Mouse (Mus musculus) neural tube, embryonic 15.5 days (tissue): ENCODE results near the gene Smim20. TPM values are rescaled to one million over a fixed set of nuclear protein-coding genes. Genes with fewer than 3 reads are reported as not detected.
A peak's percentile ranks its signal among the peaks of the same experiment; 100 is the strongest.

Experiments
- ATAC-seq: fragments of 200-750 bp; cut with Nextera tagmentation; 2 replicates; pipeline ENCODE4 v1.8.0; 2017; ENCODE audit warnings: mild to moderate bottlenecking, moderate TSS enrichment, moderate library complexity; ENCODE audit not compliant: low FRiP score
- H3K27ac ChIP-seq: fragments of 300-500 bp; sonication (generic); replicated peaks from 2 replicates; pipeline ENCODE4 v1.5.1; 2015; ENCODE audit warnings: mild to moderate bottlenecking, inconsistent platforms
- H3K27me3 ChIP-seq: fragments of 300-500 bp; sonication (generic); replicated peaks from 2 replicates; pipeline ENCODE4 v1.6.1; 2015; ENCODE audit warnings: inconsistent platforms
- H3K36me3 ChIP-seq: fragments of 300-500 bp; sonication (generic); 2 replicates; pipeline ENCODE4 v1.6.1; 2015; ENCODE audit warnings: inconsistent platforms
- H3K4me1 ChIP-seq: fragments of 300-500 bp; sonication (generic); 2 replicates; pipeline ENCODE4 v1.6.1; 2015; ENCODE audit warnings: inconsistent platforms
- H3K4me2 ChIP-seq: fragments of 300-500 bp; sonication (generic); 2 replicates; pipeline ENCODE4 v1.6.1; 2015; ENCODE audit warnings: inconsistent platforms, mild to moderate bottlenecking, moderate library complexity
- H3K4me3 ChIP-seq: fragments of 300-500 bp; sonication (generic); replicated peaks from 2 replicates; pipeline ENCODE4 v1.5.1; 2015; ENCODE audit warnings: mild to moderate bottlenecking, inconsistent platforms
- H3K9ac ChIP-seq: fragments of 300-500 bp; sonication (generic); replicated peaks from 2 replicates; pipeline ENCODE4 v1.6.1; 2015; ENCODE audit warnings: mild to moderate bottlenecking, inconsistent platforms
- H3K9me3 ChIP-seq: fragments of 300-500 bp; sonication (generic); replicated peaks from 2 replicates; pipeline ENCODE4 v1.6.1; 2016; ENCODE audit warnings: inconsistent platforms
- WGBS: fragments of 180-500 bp; shearing (Covaris S2); methylation state at CpG from one replicate; pipeline ENCODE4 v1.1.7; 2015; ENCODE audit warnings: mixed read lengths; 5-methylcytosine and 5-hydroxymethylcytosine counted together
- polyA plus RNA-seq: library from polyadenylated mRNA; unstranded; fragments of >200 nt; fragmentation: Nextera tagmentation; extraction: Ambion mirVana; gene quantifications from 2 replicates; pipeline ENCODE4 v1.2.1, GENCODE M21; 2015

The Smim20 gene
- polyA plus RNA-seq = 86.0 and 89.8 TPM in 2 replicates

DNA sequence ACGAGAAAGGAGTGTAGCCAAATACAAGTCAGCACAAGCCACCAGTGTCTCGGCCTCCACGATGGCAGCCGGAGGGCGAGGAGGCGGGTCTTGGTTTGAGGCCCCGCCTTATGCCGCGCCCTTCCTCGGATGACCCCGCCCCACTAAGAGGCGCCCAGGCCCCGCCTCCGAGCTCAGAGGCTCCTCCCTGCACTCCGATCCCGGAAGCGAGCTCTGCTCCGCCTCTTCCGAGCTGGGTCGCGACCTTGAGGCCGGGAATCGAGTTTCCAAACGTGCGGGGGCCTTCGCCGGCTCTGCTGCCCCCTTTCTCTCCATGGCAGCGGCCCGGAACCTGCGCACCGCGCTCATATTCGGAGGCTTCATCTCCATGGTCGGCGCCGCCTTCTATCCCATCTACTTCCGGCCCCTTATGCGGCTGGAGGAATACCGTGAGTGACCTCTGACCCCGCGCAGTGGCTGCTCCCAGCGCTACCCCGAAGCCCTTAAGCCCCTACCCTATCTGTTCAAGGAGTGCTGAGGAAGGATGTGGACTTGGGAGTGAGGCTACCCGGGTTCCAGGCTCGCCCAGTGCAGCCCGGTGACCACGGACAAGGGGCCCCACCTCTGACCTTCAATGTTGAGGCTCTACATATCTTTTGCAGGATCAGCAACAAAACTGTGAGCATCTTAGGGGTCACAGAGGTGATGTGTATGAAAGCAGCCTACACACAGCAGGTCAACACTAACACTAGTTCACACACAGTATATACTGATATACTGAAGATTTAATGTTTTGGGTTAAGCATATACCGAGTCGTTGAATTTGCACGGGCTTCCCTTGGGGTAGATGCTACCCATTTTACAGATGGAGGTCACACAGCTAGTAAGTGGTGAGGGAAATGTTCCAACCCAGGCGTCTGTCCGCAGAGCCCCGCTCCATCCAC lies at the start of gene Smim20:
TSS of gene Smim20 (plus strand) at position 153 of the 923 bp plus-strand sequence.
- Histone ChIP-seq H3K4me3 (peak within 1 kb of the TSS; percentile 55), H3K9me3 (no peaks in the 10 kb centered on the region), H3K4me1 (peaks cover 27% of the 10 kb centered on the region), H3K9ac (peak within 1 kb of the TSS; percentile 56), H3K36me3 (no peaks in the 10 kb centered on the region), H3K27ac (peak within 1 kb of the TSS; percentile 56), H3K27me3 (no peaks in the 10 kb centered on the region), H3K4me2 (peak within 1 kb of the TSS; percentile 81)
- peak; percentile 95 for ATAC-seq
- 11% methylated on average over 53 of the region's 53 CpGs for WGBS

DNA sequence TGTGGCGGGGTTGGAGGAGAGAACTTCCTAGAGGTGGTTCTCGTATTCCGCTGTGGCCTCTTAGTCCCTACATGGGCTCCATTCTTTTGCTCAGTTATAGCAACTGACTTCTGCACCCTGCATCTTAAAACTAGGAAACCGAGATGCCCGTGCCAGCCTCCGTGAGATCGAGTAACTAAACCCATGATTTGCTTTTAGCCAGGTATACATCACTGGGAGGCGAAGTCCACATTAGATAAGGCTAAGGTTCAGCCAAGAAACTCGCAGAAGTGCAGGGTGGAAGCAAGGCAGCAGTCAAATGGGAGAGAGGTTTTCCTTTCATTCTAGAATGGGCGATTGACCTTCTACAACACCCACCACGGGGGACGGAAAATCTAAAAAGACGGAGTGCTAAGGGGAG lies 41.4 kb upstream of the Smim20 start:
- Histone ChIP-seq H3K9me3 (no peaks in the 10 kb centered on the region), H3K27ac (no peak overlapping the region), H3K4me1 (no peaks in the 10 kb centered on the region), H3K4me2 (no peak overlapping the region), H3K27me3 (no peaks in the 10 kb centered on the region), H3K36me3 (no peaks in the 10 kb centered on the region), H3K4me3 (no peak overlapping the region), H3K9ac (no peak overlapping the region)
- ATAC-seq = no peak
- WGBS = 92% methylated on average over 13 of the region's 13 CpGs

DNA sequence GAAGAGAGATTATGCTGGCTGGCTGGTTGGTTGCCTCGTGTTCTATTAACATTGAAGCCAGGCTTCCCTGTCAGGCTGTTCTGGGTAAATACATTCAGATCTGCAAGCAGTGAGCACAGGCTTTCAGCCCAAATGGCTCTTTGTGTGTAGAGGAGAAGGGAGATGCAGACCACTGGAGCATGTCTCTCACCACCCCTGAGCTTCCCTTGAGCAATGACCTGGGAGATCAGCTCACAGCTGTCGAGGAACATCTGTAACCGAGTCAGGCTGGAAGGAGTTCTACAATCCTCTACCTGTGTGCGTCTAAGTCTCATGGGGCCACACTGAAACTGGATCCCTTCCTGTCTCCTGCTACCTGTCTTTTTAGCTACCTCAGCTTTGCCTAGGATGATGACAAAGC lies 36.3 kb upstream of the Smim20 start:
- no peak for ATAC-seq
- Histone ChIP-seq H3K4me1 (no peaks in the 10 kb centered on the region), H3K27me3 (no peaks in the 10 kb centered on the region), H3K36me3 (no peaks in the 10 kb centered on the region), H3K4me2 (no peak overlapping the region), H3K27ac (no peak overlapping the region), H3K4me3 (no peak overlapping the region), H3K9me3 (no peaks in the 10 kb centered on the region), H3K9ac (no peak overlapping the region)
- WGBS = 71% methylated on average over 4 of the region's 4 CpGs

DNA sequence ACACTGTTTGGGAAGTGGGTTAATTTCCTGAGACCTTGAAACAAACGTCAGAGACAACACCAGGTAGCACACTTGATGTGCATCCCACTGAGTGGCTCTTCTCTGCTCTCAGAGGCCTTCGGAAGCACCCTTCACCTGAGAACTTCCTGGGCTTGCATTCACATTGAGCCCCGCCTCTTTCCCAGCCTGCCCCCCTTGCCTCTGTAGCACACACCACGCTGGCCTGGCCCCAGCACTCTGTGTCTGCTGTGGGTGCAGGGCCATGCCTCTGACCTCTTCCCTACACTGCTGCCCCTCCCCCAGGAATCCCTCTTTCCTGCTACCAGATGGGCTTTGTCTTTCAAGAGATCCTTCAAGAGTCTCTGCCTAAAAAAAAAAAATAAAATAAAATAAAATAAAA lies 31.3 kb upstream of the Smim20 start:
- no peak for ATAC-seq
- H3K36me3 ChIP-seq = no peaks in the 10 kb centered on the region
- WGBS = 31% methylated on average over 4 of the region's 4 CpGs
- H3K27ac ChIP-seq = no peak overlapping the region
- no peaks in the 10 kb centered on the region for H3K9me3 ChIP-seq
- H3K9ac ChIP-seq = no peak overlapping the region
- H3K27me3 ChIP-seq = no peaks in the 10 kb centered on the region
- no peak overlapping the region for H3K4me2 ChIP-seq
- no peak overlapping the region for H3K4me3 ChIP-seq
- H3K4me1 ChIP-seq = peaks cover 10% of the 10 kb centered on the region

DNA sequence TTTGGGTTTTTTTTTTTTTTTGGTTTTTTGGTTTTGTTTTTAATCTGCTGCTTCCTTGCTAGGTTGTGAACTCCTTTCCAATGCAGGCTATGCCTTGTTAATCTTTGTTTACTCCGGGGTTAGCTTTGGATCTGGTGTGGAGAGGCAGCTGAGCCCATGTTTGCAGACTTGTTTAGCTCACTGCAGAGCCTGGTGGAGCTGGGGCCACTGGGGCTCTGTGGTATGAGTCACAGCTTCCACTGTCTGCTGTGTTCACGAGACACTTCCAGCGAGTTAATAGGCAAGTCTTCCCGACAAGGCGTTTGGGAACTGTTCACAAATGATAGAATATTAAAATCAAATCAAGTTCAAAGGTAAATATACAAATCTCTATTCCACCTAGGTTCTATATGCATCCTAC lies 30.7 kb upstream of the Smim20 start:
- H3K27ac ChIP-seq = no peak overlapping the region
- no peaks in the 10 kb centered on the region for H3K36me3 ChIP-seq
- H3K4me3 ChIP-seq = no peak overlapping the region
- no peaks in the 10 kb centered on the region for H3K27me3 ChIP-seq
- no peaks in the 10 kb centered on the region for H3K9me3 ChIP-seq
- no peak overlapping the region for H3K4me2 ChIP-seq
- 66% methylated on average over 5 of the region's 5 CpGs for WGBS
- H3K4me1 ChIP-seq = peaks cover 10% of the 10 kb centered on the region
- H3K9ac ChIP-seq = no peak overlapping the region
- ATAC-seq = no peak

DNA sequence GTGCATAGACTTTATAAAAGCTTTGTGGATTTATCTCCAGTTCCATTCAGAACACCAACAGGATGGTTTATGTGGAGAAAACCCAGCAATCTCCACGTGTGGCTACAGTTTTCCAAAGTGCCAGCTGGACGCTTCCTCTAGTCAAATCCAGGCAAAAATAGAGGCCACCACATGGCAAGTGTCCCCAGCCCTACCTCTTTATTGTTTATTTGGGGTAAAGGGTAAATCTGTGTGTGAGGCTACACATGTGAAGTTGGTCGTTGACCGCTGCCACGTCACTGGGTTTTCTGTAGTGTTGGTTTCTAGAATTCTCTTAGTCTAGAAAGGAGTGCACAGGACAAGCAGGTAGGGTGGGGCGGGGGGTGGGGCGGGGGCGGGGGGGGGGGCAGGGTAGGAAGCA lies 30.1 kb upstream of the Smim20 start:
- ATAC-seq = no peak
- Histone ChIP-seq H3K9ac (no peak overlapping the region), H3K27me3 (no peaks in the 10 kb centered on the region), H3K9me3 (no peaks in the 10 kb centered on the region), H3K4me1 (peaks cover 10% of the 10 kb centered on the region), H3K4me3 (no peak overlapping the region), H3K4me2 (no peak overlapping the region), H3K27ac (no peak overlapping the region), H3K36me3 (no peaks in the 10 kb centered on the region)
- WGBS = 77% methylated on average over 7 of the region's 8 CpGs

DNA sequence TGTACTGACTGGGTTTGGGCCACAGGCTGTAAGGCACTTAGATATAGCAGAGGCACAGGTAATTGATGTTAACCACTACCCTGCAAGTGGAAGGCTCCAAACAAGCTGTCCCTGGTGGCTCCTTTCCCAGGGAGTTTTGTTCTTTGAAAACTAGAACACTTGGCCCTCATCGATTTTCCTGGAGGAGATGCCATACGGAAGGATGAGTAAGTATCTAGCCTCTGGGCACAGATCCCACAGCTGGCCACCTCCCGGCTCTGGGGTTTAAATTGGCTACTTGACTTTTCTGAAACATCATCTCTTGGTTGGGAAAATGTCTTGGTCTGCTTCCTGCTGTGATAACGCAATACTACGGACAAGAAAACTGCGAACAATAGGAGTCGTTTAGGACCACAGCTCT lies 28.1 kb upstream of the Smim20 start:
- Histone ChIP-seq H3K27me3 (no peaks in the 10 kb centered on the region), H3K9ac (no peak overlapping the region), H3K27ac (no peak overlapping the region), H3K36me3 (no peaks in the 10 kb centered on the region), H3K4me3 (no peak overlapping the region), H3K4me2 (no peak overlapping the region), H3K4me1 (peaks cover 10% of the 10 kb centered on the region), H3K9me3 (no peaks in the 10 kb centered on the region)
- no peak for ATAC-seq
- 66% methylated on average over 7 of the region's 7 CpGs for WGBS

DNA sequence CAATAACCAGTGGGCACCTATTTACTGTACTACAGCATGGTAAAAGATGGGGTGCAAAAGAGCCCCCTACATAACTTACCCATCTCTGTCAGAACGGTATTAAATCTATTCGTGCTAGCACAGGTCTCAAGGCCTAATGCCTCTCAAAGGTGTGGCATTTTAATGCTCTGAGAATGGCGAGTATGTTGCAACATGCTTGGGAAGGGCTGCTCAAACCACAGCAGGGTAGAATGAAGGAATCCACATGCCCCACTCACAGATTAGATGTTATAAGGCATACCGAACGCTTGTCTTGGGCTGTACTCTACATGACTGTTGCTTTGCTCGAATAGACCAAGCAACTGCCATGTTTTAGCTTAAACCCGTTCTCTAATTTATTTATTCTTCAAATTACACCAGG lies 27.7 kb upstream of the Smim20 start:
- Histone ChIP-seq H3K9ac (no peak overlapping the region), H3K4me3 (no peak overlapping the region), H3K4me1 (peaks cover 10% of the 10 kb centered on the region), H3K9me3 (no peaks in the 10 kb centered on the region), H3K27ac (no peak overlapping the region), H3K36me3 (no peaks in the 10 kb centered on the region), H3K4me2 (no peak overlapping the region), H3K27me3 (no peaks in the 10 kb centered on the region)
- no peak for ATAC-seq
- WGBS = 86% methylated on average over 7 of the region's 7 CpGs

DNA sequence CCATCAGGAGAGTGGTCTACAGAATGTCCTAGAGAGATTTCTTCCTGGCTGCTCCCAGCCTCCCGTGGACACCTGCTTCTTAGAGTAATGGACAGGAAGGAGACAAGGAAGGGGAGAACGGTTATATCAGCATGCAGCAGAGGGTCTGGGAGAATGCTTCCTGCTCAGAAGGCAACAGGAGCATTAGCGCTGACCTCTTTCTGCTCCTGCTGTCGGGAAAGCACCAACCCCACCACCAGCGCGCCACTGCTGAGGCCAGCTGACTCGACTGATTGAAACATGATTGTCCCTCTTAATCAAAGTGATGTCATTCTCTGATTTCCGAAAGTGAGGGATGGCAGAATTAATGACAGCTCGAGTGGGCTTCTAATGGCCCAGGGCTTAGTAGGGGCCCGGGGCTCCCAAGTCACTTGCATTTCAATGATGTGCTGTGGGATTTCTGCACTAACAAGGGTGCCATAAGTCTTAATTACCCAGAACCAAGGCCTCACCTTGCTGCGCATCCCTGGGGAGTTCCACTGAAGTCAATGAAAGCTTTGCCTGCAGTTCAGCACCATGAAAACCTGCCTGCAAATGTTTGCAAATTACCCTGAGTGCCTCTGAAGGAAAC lies 26.9 kb upstream of the Smim20 start:
- H3K9ac ChIP-seq = no peak overlapping the region
- WGBS = 21% methylated on average over 11 of the region's 11 CpGs
- H3K36me3 ChIP-seq = no peaks in the 10 kb centered on the region
- no peaks in the 10 kb centered on the region for H3K27me3 ChIP-seq
- no peak overlapping the region for H3K4me2 ChIP-seq
- peaks cover 10% of the 10 kb centered on the region for H3K4me1 ChIP-seq
- H3K4me3 ChIP-seq = no peak overlapping the region
- peak; percentile 61; the same call in 1 of the 2 replicates for ATAC-seq
- H3K27ac ChIP-seq = no peak overlapping the region
- H3K9me3 ChIP-seq = no peaks in the 10 kb centered on the region

DNA sequence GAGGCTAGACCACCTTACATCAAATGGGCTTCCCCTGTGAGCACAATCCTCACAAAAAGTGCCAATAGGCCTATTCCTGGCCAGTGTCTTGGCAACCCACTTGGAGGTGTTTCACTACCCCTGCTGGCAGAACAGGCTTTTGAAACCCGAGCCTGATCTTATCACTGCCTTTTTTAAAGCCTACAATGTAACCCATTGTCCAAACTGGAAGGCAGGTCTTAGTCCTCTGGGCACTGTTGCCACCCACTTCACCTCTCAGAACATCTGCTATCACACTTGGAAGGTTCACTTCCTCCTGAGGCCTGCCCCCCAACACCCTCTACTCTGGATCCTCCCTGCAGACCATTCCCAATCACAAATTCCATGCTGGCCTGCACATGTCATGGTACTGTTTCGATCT lies 25.8 kb upstream of the Smim20 start:
- Histone ChIP-seq H3K4me2 (no peak overlapping the region), H3K9me3 (no peaks in the 10 kb centered on the region), H3K27ac (no peak overlapping the region), H3K36me3 (no peaks in the 10 kb centered on the region), H3K4me1 (peaks cover 10% of the 10 kb centered on the region), H3K9ac (no peak overlapping the region), H3K4me3 (no peak overlapping the region), H3K27me3 (no peaks in the 10 kb centered on the region)
- ATAC-seq = no peak
- 48% methylated on average over 2 of the region's 2 CpGs for WGBS

DNA sequence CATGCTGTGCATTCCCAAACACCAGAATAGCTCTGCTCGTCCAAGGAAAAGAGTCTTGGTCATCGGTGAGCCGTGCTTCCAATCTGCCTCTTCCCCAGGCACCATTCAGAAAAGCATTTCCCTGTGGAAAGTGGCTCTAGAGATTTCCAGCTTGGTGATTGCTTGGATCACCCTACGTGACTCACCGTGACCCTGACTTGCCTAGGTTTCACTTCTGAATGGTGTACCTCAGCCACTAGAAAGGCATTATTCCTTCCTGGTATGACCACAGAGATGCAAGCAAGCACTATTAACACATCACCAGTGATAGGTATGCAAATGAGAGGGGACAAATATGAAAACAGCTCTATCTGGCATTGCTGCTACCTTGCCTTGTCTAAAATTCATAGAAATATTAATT lies 24.9 kb upstream of the Smim20 start:
- Histone ChIP-seq H3K36me3 (no peaks in the 10 kb centered on the region), H3K9ac (no peak overlapping the region), H3K27ac (no peak overlapping the region), H3K4me2 (no peak overlapping the region), H3K9me3 (no peaks in the 10 kb centered on the region), H3K4me3 (no peak overlapping the region), H3K27me3 (no peaks in the 10 kb centered on the region), H3K4me1 (peaks cover 10% of the 10 kb centered on the region)
- no peak for ATAC-seq
- WGBS = 73% methylated on average over 5 of the region's 5 CpGs

DNA sequence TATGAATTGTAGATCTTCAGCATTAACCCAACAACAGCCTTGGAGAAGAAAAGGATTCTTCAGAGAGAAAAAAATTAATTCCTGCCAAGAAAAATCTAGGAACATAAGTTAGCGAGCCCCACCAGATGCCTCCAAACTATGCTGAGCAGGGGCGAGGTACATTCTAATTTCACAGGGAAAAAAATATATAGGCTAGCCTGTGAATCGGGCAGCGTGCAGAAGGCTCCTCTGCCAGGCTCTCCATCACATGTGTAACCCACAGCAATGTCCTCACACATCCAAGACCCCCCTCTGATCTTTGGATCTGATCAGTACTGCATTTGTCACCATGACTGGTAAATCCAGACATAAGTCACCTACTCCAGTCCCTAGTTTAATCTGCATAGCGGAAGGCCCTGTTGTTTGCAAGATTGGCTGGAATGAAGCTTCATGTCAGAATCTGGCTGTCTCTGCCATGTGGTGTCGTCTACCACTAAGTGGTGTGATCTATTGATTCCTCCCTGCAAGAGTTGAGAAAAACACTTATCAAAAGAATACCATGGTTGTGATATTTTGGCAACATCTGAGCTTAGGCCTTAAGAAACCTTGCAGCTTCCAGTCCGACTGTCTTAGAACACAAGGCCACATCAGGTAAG lies 23.9 kb upstream of the Smim20 start:
- Histone ChIP-seq H3K4me2 (no peak overlapping the region), H3K9ac (no peak overlapping the region), H3K36me3 (no peaks in the 10 kb centered on the region), H3K9me3 (no peaks in the 10 kb centered on the region), H3K27me3 (no peaks in the 10 kb centered on the region), H3K4me3 (no peak overlapping the region), H3K4me1 (peaks cover 13% of the 10 kb centered on the region), H3K27ac (no peak overlapping the region)
- no peak for ATAC-seq
- WGBS = 89% methylated on average over 7 of the region's 7 CpGs
